Mouse (Mus musculus): ENCODE measurements at regions not wholly inside any gene's neighbourhood (a gene's known extent, or its start where the extent isn't known, plus 50 kb on each side); places are given as distances from the start of the nearest gene placed in this dataset.

GRCm38 (mm10) chr16:58300098-58300497, 108.1 kb upstream of the Dcbld2 start:
- Histone ChIP-seq H3K4me1 (ENCODE audit: insufficient read depth) (0 out of 2 replicates have a peak, but pooled peaks cover 2% of the 10 kb centered on the region), H3K36me3 (ENCODE audit: insufficient read depth) (no peaks in the 10 kb centered on the region), H3K4me3 (ENCODE audit: low read depth, low read length) (no peak overlapping the region), H3K9ac (no peak overlapping the region), H3K27ac (ENCODE audit: low read depth, low read length) (no peak overlapping the region), H3K4me2 (ENCODE audit: low read depth) (no peak overlapping the region), H3K27me3 (ENCODE audit: insufficient read depth, low read length) (no peaks in the 10 kb centered on the region), H3K9me3 (ENCODE audit: low read length) (no peaks in the 10 kb centered on the region)
- DNase-seq = no peak
- no peak for ATAC-seq
- TF ChIP-seq CTCF (IDR thresholded peaks at IDR 0.05; ENCODE audit: low read depth) = no peak
- 88% methylated on average over 6 of the region's 6 CpGs for WGBS

- Histone ChIP-seq H3K36me3 (ENCODE audit: insufficient read depth) (no peaks in the 10 kb centered on the region), H3K4me2 (ENCODE audit: low read depth) (no peak overlapping the region), H3K4me1 (ENCODE audit: insufficient read depth) (0 out of 2 replicates have a peak, but pooled peaks cover 2% of the 10 kb centered on the region), H3K27ac (ENCODE audit: low read depth, low read length) (no peak overlapping the region), H3K9ac (no peak overlapping the region), H3K4me3 (ENCODE audit: low read depth, low read length) (no peak overlapping the region), H3K9me3 (ENCODE audit: low read length) (0 out of 2 replicates have a peak, but pooled peaks cover 5% of the 10 kb centered on the region), H3K27me3 (ENCODE audit: insufficient read depth, low read length) (no peaks in the 10 kb centered on the region)
- ATAC-seq (no peak), DNase-seq (no peak)
- 26% methylated on average over 5 of the region's 5 CpGs for WGBS
- no peak for TF ChIP-seq CTCF (IDR thresholded peaks at IDR 0.05; ENCODE audit: low read depth)
Measured at GRCm38 (mm10) chr16:58303555-58303954, 104.7 kb upstream of the Dcbld2 start.

- Histone ChIP-seq H3K9ac (no peak overlapping the region), H3K27me3 (ENCODE audit: insufficient read depth, low read length) (no peaks in the 10 kb centered on the region), H3K36me3 (ENCODE audit: insufficient read depth) (no peaks in the 10 kb centered on the region), H3K4me2 (ENCODE audit: low read depth) (no peak overlapping the region), H3K27ac (ENCODE audit: low read depth, low read length) (no peak overlapping the region), H3K9me3 (ENCODE audit: low read length) (no peaks in the 10 kb centered on the region), H3K4me1 (ENCODE audit: insufficient read depth) (no peaks in the 10 kb centered on the region), H3K4me3 (ENCODE audit: low read depth, low read length) (no peak overlapping the region)
- no peak for TF ChIP-seq CTCF (IDR thresholded peaks at IDR 0.05; ENCODE audit: low read depth)
- ATAC-seq (no peak), DNase-seq (no peak)
- WGBS = 39% methylated on average over 6 of the region's 6 CpGs
Measured at GRCm38 (mm10) chr16:58316889-58317455, 91.3 kb upstream of the Dcbld2 start.

GRCm38 (mm10) chr16:58331087-58331486, 77.2 kb upstream of the Dcbld2 start:
- no peaks in the 10 kb centered on the region for H3K9me3 ChIP-seq (ENCODE audit: low read length)
- no peaks in the 10 kb centered on the region for H3K4me1 ChIP-seq (ENCODE audit: insufficient read depth)
- H3K4me3 ChIP-seq (ENCODE audit: low read depth, low read length) = no peak overlapping the region
- H3K36me3 ChIP-seq (ENCODE audit: insufficient read depth) = no peaks in the 10 kb centered on the region
- H3K27ac ChIP-seq (ENCODE audit: low read depth, low read length) = no peak overlapping the region
- 81% methylated on average over 3 of the region's 3 CpGs for WGBS
- DNase-seq (no peak), ATAC-seq (no peak)
- no peak overlapping the region for H3K9ac ChIP-seq
- TF ChIP-seq CTCF (IDR thresholded peaks at IDR 0.05; ENCODE audit: low read depth) = no peak
- H3K27me3 ChIP-seq (ENCODE audit: insufficient read depth, low read length) = no peaks in the 10 kb centered on the region
- no peak overlapping the region for H3K4me2 ChIP-seq (ENCODE audit: low read depth)

- H3K27me3 ChIP-seq (ENCODE audit: insufficient read depth, low read length) = no peaks in the 10 kb centered on the region
- ATAC-seq = no peak
- WGBS = 91% methylated on average over 5 of the region's 5 CpGs
- no peaks in the 10 kb centered on the region for H3K4me1 ChIP-seq (ENCODE audit: insufficient read depth)
- no peak for DNase-seq
- H3K4me3 ChIP-seq (ENCODE audit: low read depth, low read length) = no peak overlapping the region
- no peak overlapping the region for H3K4me2 ChIP-seq (ENCODE audit: low read depth)
- H3K27ac ChIP-seq (ENCODE audit: low read depth, low read length) = no peak overlapping the region
- no peaks in the 10 kb centered on the region for H3K36me3 ChIP-seq (ENCODE audit: insufficient read depth)
- H3K9ac ChIP-seq = no peak overlapping the region
- H3K9me3 ChIP-seq (ENCODE audit: low read length) = no peaks in the 10 kb centered on the region
- TF ChIP-seq CTCF (IDR thresholded peaks at IDR 0.05; ENCODE audit: low read depth) = no peak
Measured at GRCm38 (mm10) chr16:58343921-58344320, 64.3 kb upstream of the Dcbld2 start.

- ATAC-seq = no peak; the same call in 1 of the 2 replicates
- Histone ChIP-seq H3K4me3 (ENCODE audit: low read depth, low read length) (no peak overlapping the region), H3K4me1 (ENCODE audit: insufficient read depth) (no peaks in the 10 kb centered on the region), H3K9ac (no peak overlapping the region), H3K36me3 (ENCODE audit: insufficient read depth) (no peaks in the 10 kb centered on the region), H3K4me2 (ENCODE audit: low read depth) (no peak overlapping the region), H3K27ac (ENCODE audit: low read depth, low read length) (no peak overlapping the region), H3K9me3 (ENCODE audit: low read length) (no peaks in the 10 kb centered on the region), H3K27me3 (ENCODE audit: insufficient read depth, low read length) (no peaks in the 10 kb centered on the region)
- WGBS = 45% methylated on average over 5 of the region's 5 CpGs
- no peak for DNase-seq
- TF ChIP-seq CTCF (IDR thresholded peaks at IDR 0.05; ENCODE audit: low read depth) = no peak
Measured at GRCm38 (mm10) chr16:58349354-58349753, 58.9 kb upstream of the Dcbld2 start.

- Histone ChIP-seq H3K27me3 (ENCODE audit: insufficient read depth, low read length) (no peaks in the 10 kb centered on the region), H3K36me3 (ENCODE audit: insufficient read depth) (no peaks in the 10 kb centered on the region)
- no peak; the same call in 1 of the 2 replicates for ATAC-seq
Measured at GRCm38 (mm10) chr16:58349802-58350201, 58.4 kb upstream of the Dcbld2 start.

More at GRCm38 (mm10) chr16:58349802-58350201, 58.4 kb upstream of the Dcbld2 start:
- DNase-seq = no peak
- Histone ChIP-seq H3K9me3 (ENCODE audit: low read length) (no peaks in the 10 kb centered on the region), H3K27ac (ENCODE audit: low read depth, low read length) (no peak overlapping the region), H3K9ac (no peak overlapping the region), H3K4me1 (ENCODE audit: insufficient read depth) (no peaks in the 10 kb centered on the region), H3K4me3 (ENCODE audit: low read depth, low read length) (no peak overlapping the region), H3K4me2 (ENCODE audit: low read depth) (no peak overlapping the region)
- 57% methylated on average over 2 of the region's 2 CpGs for WGBS
- no peak for TF ChIP-seq CTCF (IDR thresholded peaks at IDR 0.05; ENCODE audit: low read depth)

All from forebrain, postnatal 0 days (tissue).